Mouse (Mus musculus): Measurements from ENCODE around the gene Mertk. TPM values are rescaled to one million over a fixed set of nuclear protein-coding genes. Genes with fewer than 3 reads are reported as not detected.

Gene Mertk
- polyA plus RNA-seq, 1 experiment from 2014 or later = 3.6 TPM

- H3K27ac ChIP-seq = no peak overlapping the region
- H3K36me3 ChIP-seq = peaks cover 76% of the 10 kb centered on the region
These were observed 134.3 kb downstream of the Mertk start for GRCm38 (mm10) chr2:128833035-128833434.

GRCm38 (mm10) chr2:128833435-128833834 is 134.7 kb downstream of the Mertk start:
- Histone ChIP-seq H3K4me1 (no peaks in the 10 kb centered on the region), H3K36me3 (peaks cover 73% of the 10 kb centered on the region), H3K4me2 (no peak overlapping the region), H3K4me3 (no peak overlapping the region), H3K27me3 (replicated peaks) (no peaks in the 10 kb centered on the region), H3K9ac (no peak overlapping the region), H3K9me3 (replicated peaks) (no peaks in the 10 kb centered on the region), H3K27ac (no peak overlapping the region)
- ATAC-seq = no peak
- 76% methylated on average over 2 of the region's 2 CpGs for WGBS (ENCODE audit: insufficient replicate concordance)

More at GRCm38 (mm10) chr2:128833035-128833434, 134.3 kb downstream of the Mertk start:
- H3K9me3 ChIP-seq (replicated peaks) = no peaks in the 10 kb centered on the region
- no peak overlapping the region for H3K4me2 ChIP-seq
- no peak overlapping the region for H3K4me3 ChIP-seq
- H3K4me1 ChIP-seq = no peaks in the 10 kb centered on the region
- WGBS (ENCODE audit: insufficient replicate concordance) = 87% methylated on average over 2 of the region's 2 CpGs
- no peaks in the 10 kb centered on the region for H3K27me3 ChIP-seq (replicated peaks)
- no peak for ATAC-seq
- H3K9ac ChIP-seq = no peak overlapping the region

DNA sequence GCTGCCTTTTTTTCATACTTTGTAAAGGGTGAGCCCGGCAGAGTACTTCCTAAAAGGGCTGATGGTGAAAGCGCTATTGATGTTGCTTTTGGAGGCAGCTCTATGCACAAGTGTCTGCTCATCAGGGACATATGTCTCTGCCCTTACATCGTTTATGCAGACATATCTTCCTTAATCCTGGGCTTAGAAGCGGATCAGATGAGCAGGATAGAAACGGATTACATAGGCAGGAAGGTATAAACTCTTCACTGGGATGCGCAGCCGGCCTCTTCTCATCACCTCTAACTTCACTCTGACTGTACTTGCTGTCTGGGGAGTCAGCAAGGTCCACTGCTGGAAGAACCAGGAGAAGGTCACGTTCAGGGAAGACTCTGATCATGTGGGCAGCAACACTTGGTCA is 138.8 kb downstream of the Mertk start:
- H3K4me3 ChIP-seq = no peak overlapping the region
- H3K27ac ChIP-seq = no peak overlapping the region
- no peaks in the 10 kb centered on the region for H3K9me3 ChIP-seq (replicated peaks)
- H3K9ac ChIP-seq = no peak overlapping the region
- ATAC-seq = no peak
- peaks cover 56% of the 10 kb centered on the region for H3K36me3 ChIP-seq
- H3K4me2 ChIP-seq = no peak overlapping the region
- no peaks in the 10 kb centered on the region for H3K27me3 ChIP-seq (replicated peaks)
- WGBS (ENCODE audit: insufficient replicate concordance) = 84% methylated on average over 8 of the region's 8 CpGs
- no peaks in the 10 kb centered on the region for H3K4me1 ChIP-seq

DNA sequence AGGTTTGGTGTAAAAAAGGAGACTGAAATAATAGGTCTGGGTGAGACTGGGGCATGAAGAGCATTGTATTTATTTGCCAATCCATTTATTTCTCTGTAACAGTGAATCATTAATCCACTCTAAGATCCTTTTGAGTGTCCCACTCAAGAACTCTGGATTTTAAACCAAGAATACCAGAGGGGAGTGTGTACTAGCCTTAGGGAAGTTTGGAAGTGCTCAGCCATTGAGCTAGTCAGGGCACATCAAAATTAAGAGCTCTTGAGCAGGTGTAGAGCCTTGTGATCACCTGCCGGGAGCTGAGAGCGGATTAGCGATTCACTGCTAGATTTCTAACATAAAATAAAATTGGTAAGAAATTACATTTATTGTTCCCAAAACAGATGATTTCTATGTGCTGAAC is 139.9 kb downstream of the Mertk start:
- WGBS (ENCODE audit: insufficient replicate concordance) = 95% methylated on average over 3 of the region's 3 CpGs
- no peak overlapping the region for H3K4me2 ChIP-seq
- H3K36me3 ChIP-seq = peaks cover 56% of the 10 kb centered on the region
- H3K4me1 ChIP-seq = no peaks in the 10 kb centered on the region
- H3K9me3 ChIP-seq (replicated peaks) = no peaks in the 10 kb centered on the region
- no peak overlapping the region for H3K4me3 ChIP-seq
- no peaks in the 10 kb centered on the region for H3K27me3 ChIP-seq (replicated peaks)
- no peak for ATAC-seq
- no peak overlapping the region for H3K9ac ChIP-seq
- H3K27ac ChIP-seq = no peak overlapping the region

GRCm38 (mm10) chr2:128839501-128839900 is 140.7 kb downstream of the Mertk start:
- WGBS (ENCODE audit: insufficient replicate concordance) = 43% methylated on average over 2 of the region's 2 CpGs
- ATAC-seq = peak; percentile 42; the same call in 1 of the 2 replicates
- peaks cover 53% of the 10 kb centered on the region for H3K36me3 ChIP-seq
- no peak overlapping the region for H3K4me3 ChIP-seq
- H3K9me3 ChIP-seq (replicated peaks) = no peaks in the 10 kb centered on the region
- no peak overlapping the region for H3K27ac ChIP-seq
- H3K9ac ChIP-seq = no peak overlapping the region
- no peak overlapping the region for H3K4me2 ChIP-seq
- H3K4me1 ChIP-seq = no peaks in the 10 kb centered on the region
- no peaks in the 10 kb centered on the region for H3K27me3 ChIP-seq (replicated peaks)

DNA sequence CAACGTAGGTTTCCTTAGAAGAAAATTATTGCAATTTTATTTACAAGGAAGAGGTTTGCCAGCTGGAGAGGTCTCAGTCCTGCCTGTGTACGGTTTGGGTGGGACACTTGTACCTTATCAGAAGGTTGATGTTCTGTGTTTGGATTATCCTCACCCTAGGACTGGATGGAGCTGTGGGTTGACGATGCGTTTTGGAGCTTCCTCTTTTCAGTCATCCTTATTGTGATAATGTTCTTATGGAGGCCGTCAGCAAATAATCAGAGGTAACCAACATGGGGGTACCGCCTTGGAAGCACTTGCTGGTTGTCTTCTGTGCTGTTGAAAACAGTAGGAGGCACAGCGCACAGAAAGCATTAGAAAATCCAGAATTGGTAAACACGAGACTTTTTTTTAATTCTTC is 143.7 kb downstream of the Mertk start:
- no peak overlapping the region for H3K4me2 ChIP-seq
- H3K27me3 ChIP-seq (replicated peaks) = no peaks in the 10 kb centered on the region
- WGBS (ENCODE audit: insufficient replicate concordance) = 50% methylated on average over 8 of the region's 8 CpGs
- H3K27ac ChIP-seq = no peak overlapping the region
- ATAC-seq = no peak
- peaks cover 48% of the 10 kb centered on the region for H3K36me3 ChIP-seq
- no peaks in the 10 kb centered on the region for H3K4me1 ChIP-seq
- no peaks in the 10 kb centered on the region for H3K9me3 ChIP-seq (replicated peaks)
- H3K9ac ChIP-seq = no peak overlapping the region
- H3K4me3 ChIP-seq = no peak overlapping the region

- H3K9me3 ChIP-seq (replicated peaks) = no peaks in the 10 kb centered on the region
- no peak overlapping the region for H3K4me2 ChIP-seq
- peaks cover 60% of the 10 kb centered on the region for H3K36me3 ChIP-seq
- H3K4me1 ChIP-seq = no peaks in the 10 kb centered on the region
- no peaks in the 10 kb centered on the region for H3K27me3 ChIP-seq (replicated peaks)
- H3K27ac ChIP-seq = no peak overlapping the region
- H3K9ac ChIP-seq = no peak overlapping the region
- ATAC-seq = no peak
- 90% methylated on average over 2 of the region's 2 CpGs for WGBS (ENCODE audit: insufficient replicate concordance)
- H3K4me3 ChIP-seq = no peak overlapping the region
These were observed 151.3 kb downstream of the Mertk start for GRCm38 (mm10) chr2:128850036-128850435.

Other genes with a start within 250 kb of the Mertk start
- gene Spdye4c, start 107.7 kb upstream of the Mertk start, polyA plus RNA-seq (2016; fragmentation: Nextera tagmentation; extraction: Ambion mirVana) = not detected in 2 replicates
- 53.1 and 53.7 TPM in 2 replicates for gene Anapc1, start 11.6 kb upstream of the Mertk start, polyA plus RNA-seq (2016; fragmentation: Nextera tagmentation; extraction: Ambion mirVana)
- 9.5 and 9.9 TPM in 2 replicates for gene Tmem87b, start 119.2 kb downstream of the Mertk start, polyA plus RNA-seq (2016; fragmentation: Nextera tagmentation; extraction: Ambion mirVana)
- gene Fbln7, start 164.0 kb downstream of the Mertk start, polyA plus RNA-seq (2016; fragmentation: Nextera tagmentation; extraction: Ambion mirVana) = 0.38 and 0.53 TPM in 2 replicates
- gene Zc3h8, start 245.1 kb downstream of the Mertk start, polyA plus RNA-seq (2016; fragmentation: Nextera tagmentation; extraction: Ambion mirVana) = 6.0 and 6.1 TPM in 2 replicates

Measured in liver, embryonic 12.5 days (tissue).